Mouse (Mus musculus) gastrocnemius, postnatal 14 days (tissue): ENCODE data around the gene Trappc6a. TPM values are rescaled to one million over a fixed set of nuclear protein-coding genes. Genes with fewer than 3 reads are reported as not detected.

ENCODE experiments used
- DNase-seq: peaks from one replicate; pipeline ENCODE4 v3.0.0; 2021; ENCODE audit warnings: mixed read lengths
- intact Hi-C: fragments of 180-260 bp; cut with DNase I; formaldehyde crosslinking; loops from one replicate; pipeline ENCODE4 v1.15.1; 2025; ENCODE audit warnings: low total_unique reads
- total RNA-seq, 2 experiments: library from RNA; stranded (reverse); gene quantifications; 2 replicates each; pipeline ENCODE4 v1.2.3; 2021

Trappc6a gene
- total RNA-seq, 2 experiments from 2014 or later = 19.9 to 20.0 TPM

- intact Hi-C loops = no loop called here
These were observed 46.0 kb downstream of the Trappc6a start for GRCm38 (mm10) chr7:19554168-19554567.

GRCm38 (mm10) chr7:19557086-19557485 lies 48.9 kb downstream of the Trappc6a start:
- DNase-seq = no peak
- intact Hi-C loops = no loop called here

More at GRCm38 (mm10) chr7:19554168-19554567, 46.0 kb downstream of the Trappc6a start:
- no peak for DNase-seq

GRCm38 (mm10) chr7:19557982-19558900 lies 50.0 kb downstream of the Trappc6a start:
- intact Hi-C loops = no loop called here
- DNase-seq = no peak

GRCm38 (mm10) chr7:19558965-19559364 lies 50.8 kb downstream of the Trappc6a start:
- DNase-seq = no peak
- intact Hi-C loops = no loop called here

GRCm38 (mm10) chr7:19560491-19561260 lies 52.5 kb downstream of the Trappc6a start:
- intact Hi-C loops = no loop called here
- DNase-seq = no peak

GRCm38 (mm10) chr7:19561431-19561764 lies 53.2 kb downstream of the Trappc6a start:
- no peak for DNase-seq
- intact Hi-C loops = no loop called here

- intact Hi-C loops = no loop called here
- DNase-seq = peak; percentile 94
These were observed 53.8 kb downstream of the Trappc6a start for GRCm38 (mm10) chr7:19561765-19562642.

- intact Hi-C loops = no loop called here
- no peak for DNase-seq
These were observed 54.6 kb downstream of the Trappc6a start, which contains the start of gene Ppp1r37 for GRCm38 (mm10) chr7:19562643-19563410. Gene Ppp1r37 (minus strand): TSS chr7:19563076.

GRCm38 (mm10) chr7:19563884-19564283 lies 55.7 kb downstream of the Trappc6a start:
- intact Hi-C loops = no loop called here

GRCm38 (mm10) chr7:19564455-19564854 lies 56.3 kb downstream of the Trappc6a start:
- intact Hi-C loops = no loop called here
- no peak for DNase-seq

More at GRCm38 (mm10) chr7:19563884-19564283, 55.7 kb downstream of the Trappc6a start:
- no peak for DNase-seq

Other genes starting within 250 kb of the Trappc6a start
- gene Vasp, start 236.6 kb upstream of the Trappc6a start, total RNA-seq = 10 to 100 TPM; 31.0 to 35.1 TPM
- gene Ppm1n, start 228.3 kb upstream of the Trappc6a start, total RNA-seq = not detected
- gene Rtn2, start 225.8 kb upstream of the Trappc6a start, total RNA-seq = 100 to 1,000 TPM; 800 to 833 TPM
- under 1 TPM; 0.69 to 0.90 TPM for gene Fosb, start 198.3 kb upstream of the Trappc6a start, total RNA-seq
- 10 to 100 TPM; 26.7 to 28.7 TPM for gene Ercc1, start 163.6 kb upstream of the Trappc6a start, total RNA-seq
- gene Cd3eap, start 148.9 kb upstream of the Trappc6a start, total RNA-seq = 1 to 10 TPM; 7.4 to 8.2 TPM
- 1 to 10 TPM; 1.7 to 2.9 TPM for gene Ppp1r13l, start 148.6 kb upstream of the Trappc6a start, total RNA-seq
- gene Ercc2, start 126.4 kb upstream of the Trappc6a start, total RNA-seq = 1 to 10 TPM; 6.1 to 7.8 TPM
- under 1 TPM in 1 of 2 experiments, not detected in 1; 0.11 TPM for gene Klc3, start 104.3 kb upstream of the Trappc6a start, total RNA-seq
- over 10,000 TPM; 34,344 to 35,305 TPM for gene Ckm, start 103.6 kb upstream of the Trappc6a start, total RNA-seq
- 10 to 100 TPM; 12.6 to 14.1 TPM for gene Mark4, start 49.6 kb upstream of the Trappc6a start, total RNA-seq
- gene Exoc3l2, start 45.1 kb upstream of the Trappc6a start, total RNA-seq = under 1 TPM; 0.47 to 0.74 TPM
- gene Bloc1s3, start within 50 bp of the Trappc6a start, total RNA-seq = 1 to 10 TPM; 1.7 to 2.1 TPM
- not detected for gene Nkpd1, start 9.4 kb downstream of the Trappc6a start, total RNA-seq
- 10 to 100 TPM; 34.4 to 34.5 TPM for gene Ppp1r37, start 54.7 kb downstream of the Trappc6a start, total RNA-seq
- under 1 TPM in 1 of 2 experiments, not detected in 1; 0.27 TPM for gene Zfp296, start 68.9 kb downstream of the Trappc6a start, total RNA-seq
- 10 to 100 TPM; 50.0 to 55.1 TPM for gene Gemin7, start 69.2 kb downstream of the Trappc6a start, total RNA-seq
- gene Clasrp, start 96.1 kb downstream of the Trappc6a start, total RNA-seq = 10 to 100 TPM; 10.6 to 12.0 TPM
- 1 to 10 TPM; 4.9 to 7.3 TPM for gene Relb, start 121.0 kb downstream of the Trappc6a start, total RNA-seq
- 10 to 100 TPM; 39.8 to 47.7 TPM for gene Clptm1, start 156.6 kb downstream of the Trappc6a start, total RNA-seq
- gene Apoc2, start 169.5 kb downstream of the Trappc6a start, total RNA-seq = under 1 TPM; 0.41 to 0.44 TPM
- gene Gm44805, start 173.0 kb downstream of the Trappc6a start, total RNA-seq = not detected
- not detected for gene Apoc4, start 173.1 kb downstream of the Trappc6a start, total RNA-seq
- 1 to 10 TPM in 1 of 2 experiments, not detected in 1; 1.3 TPM for gene Apoc1, start 184.3 kb downstream of the Trappc6a start, total RNA-seq
- gene Apoe, start 190.8 kb downstream of the Trappc6a start, total RNA-seq = 10 to 100 TPM; 56.6 to 84.2 TPM
- 10 to 100 TPM; 52.9 to 55.7 TPM for gene Tomm40, start 207.0 kb downstream of the Trappc6a start, total RNA-seq
- gene Nectin2, start 242.1 kb downstream of the Trappc6a start, total RNA-seq = 10 to 100 TPM in 1 of 2 experiments, 1 to 10 TPM in 1; 9.8 to 12.9 TPM